1 mouse cellular context compared by ENCODE assay signal in genomic region chr11:78551059-78551398, GRCm38 (mm10).
TF ChIP-seq lines count a peak whose summit lies in the region.

No protein-coding gene starts in this region.

TF ChIP-seq in CH12.LX, 34 proteins besides CTCF, POLR2A, EP300 and RAD21:
- TF ChIP-seq NELFE (IDR thresholded peaks at IDR 0.05; ENCODE audit: low read depth, low read length) = no peak
- 0 out of 2 replicates have a peak, but pooled peaks have one; percentile 5 for TF ChIP-seq MAZ (IDR thresholded peaks at IDR 0.05; ENCODE audit: low read depth, low read length)
- TF ChIP-seq TCF12 (IDR thresholded peaks at IDR 0.05; ENCODE audit: low read depth, low read length) = no peak
